Mouse (Mus musculus): ENCODE results near the gene Lhfpl2. TPM values are rescaled to one million over a fixed set of nuclear protein-coding genes. Genes with fewer than 3 reads are reported as not detected.
A peak's percentile ranks its signal among the peaks of the same experiment; 100 is the strongest.

The Lhfpl2 gene
- polyA plus RNA-seq, 1 experiment from 2014 or later = 20.0 TPM

DNA sequence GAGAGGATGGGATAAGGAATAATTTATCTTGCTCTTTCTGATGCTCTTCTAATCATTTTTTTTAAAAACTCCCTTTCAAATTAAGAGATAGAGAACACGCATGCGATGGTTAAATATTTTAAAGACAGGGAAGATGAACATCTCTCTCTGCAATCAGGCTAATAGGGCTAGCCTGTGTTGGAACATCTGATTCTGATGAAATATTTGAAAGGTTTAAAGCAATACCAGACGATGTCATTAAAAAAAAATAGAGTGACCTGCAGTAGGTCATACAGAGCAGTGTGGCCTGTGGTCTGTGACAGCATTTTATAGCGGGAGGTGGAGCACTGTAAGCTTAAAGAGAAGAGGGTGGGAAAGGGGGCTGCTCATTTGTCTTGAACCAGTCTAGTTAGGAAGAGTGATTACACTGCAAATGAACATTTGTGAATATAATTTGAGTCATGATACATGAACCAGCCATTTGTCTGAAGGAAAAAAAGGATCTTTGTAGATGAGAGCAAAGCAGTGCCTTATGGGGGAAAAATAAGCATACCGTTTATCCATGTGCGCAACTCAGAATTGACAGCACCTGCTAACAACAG, 1.1 kb downstream of the Lhfpl2 start:
- no peaks in the 10 kb centered on the region for H3K9me3 ChIP-seq
- H3K4me3 ChIP-seq = peak overlapping the region; percentile 77
- H3K27me3 ChIP-seq = peaks cover 41% of the 10 kb centered on the region
- H3K9ac ChIP-seq = no peak overlapping the region
- peak overlapping the region; percentile 100 for H3K4me2 ChIP-seq
- ATAC-seq (ENCODE audit: low FRiP score, low read depth) = no peak
- no peak overlapping the region for H3K27ac ChIP-seq (replicated peaks)
- H3K4me1 ChIP-seq (replicated peaks) = peaks cover 29% of the 10 kb centered on the region
- WGBS = 35% methylated on average over 6 of the region's 6 CpGs
- H3K36me3 ChIP-seq = no peaks in the 10 kb centered on the region

DNA sequence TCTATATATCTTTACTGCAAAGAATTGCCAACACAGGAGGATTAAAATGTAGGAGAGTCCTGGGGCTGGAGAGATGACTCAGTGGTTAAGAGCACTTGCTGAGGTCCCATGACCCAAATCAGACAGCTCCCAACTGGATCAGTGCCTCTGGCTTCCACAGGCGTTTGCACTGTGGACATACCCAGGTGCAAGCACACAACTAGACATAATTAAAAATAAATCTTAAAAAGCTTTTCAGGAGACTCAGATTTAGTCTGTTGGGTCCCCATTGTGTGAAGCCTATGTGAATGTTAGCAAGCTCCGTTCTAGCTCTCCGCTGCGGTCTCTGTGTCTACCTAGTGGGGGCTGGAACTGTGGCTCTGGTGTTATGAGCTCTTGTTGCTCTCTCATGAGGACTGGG, 1.8 kb downstream of the Lhfpl2 start:
- no peak overlapping the region for H3K9ac ChIP-seq
- H3K4me1 ChIP-seq (replicated peaks) = peaks cover 29% of the 10 kb centered on the region
- no peak for ATAC-seq (ENCODE audit: low FRiP score, low read depth)
- peak overlapping the region; percentile 100; the same call in 1 of the 2 replicates for H3K4me2 ChIP-seq
- H3K4me3 ChIP-seq = no peak overlapping the region
- peaks cover 43% of the 10 kb centered on the region for H3K27me3 ChIP-seq
- H3K36me3 ChIP-seq = no peaks in the 10 kb centered on the region
- no peaks in the 10 kb centered on the region for H3K9me3 ChIP-seq
- WGBS = 90% methylated on average over 4 of the region's 4 CpGs
- no peak overlapping the region for H3K27ac ChIP-seq (replicated peaks)

DNA sequence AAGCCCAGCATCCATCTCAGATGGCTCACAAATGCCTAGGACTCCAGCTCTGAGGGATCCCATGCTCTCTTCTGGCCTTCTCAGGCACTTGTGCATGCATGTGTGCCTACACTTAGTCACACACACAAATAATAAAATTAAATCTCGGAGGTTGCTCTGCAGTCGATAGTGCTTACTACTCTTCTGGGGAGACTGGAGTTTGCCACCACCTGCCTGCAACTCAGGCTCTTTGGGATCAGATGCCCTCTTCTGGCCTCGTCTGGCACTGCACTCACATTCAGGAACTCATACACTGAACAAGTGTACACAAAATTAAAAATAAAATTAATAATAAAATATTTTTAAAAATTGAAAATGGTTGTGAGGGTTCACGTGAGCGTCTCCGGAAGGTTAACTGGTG, 2.2 kb downstream of the Lhfpl2 start:
- Histone ChIP-seq H3K4me1 (replicated peaks) (peaks cover 29% of the 10 kb centered on the region), H3K36me3 (no peaks in the 10 kb centered on the region), H3K4me3 (no peak overlapping the region), H3K9ac (no peak overlapping the region), H3K4me2 (no peak overlapping the region), H3K27ac (replicated peaks) (no peak overlapping the region), H3K27me3 (peaks cover 43% of the 10 kb centered on the region), H3K9me3 (no peaks in the 10 kb centered on the region)
- WGBS = 79% methylated on average over 6 of the region's 6 CpGs
- no peak for ATAC-seq (ENCODE audit: low FRiP score, low read depth)

DNA sequence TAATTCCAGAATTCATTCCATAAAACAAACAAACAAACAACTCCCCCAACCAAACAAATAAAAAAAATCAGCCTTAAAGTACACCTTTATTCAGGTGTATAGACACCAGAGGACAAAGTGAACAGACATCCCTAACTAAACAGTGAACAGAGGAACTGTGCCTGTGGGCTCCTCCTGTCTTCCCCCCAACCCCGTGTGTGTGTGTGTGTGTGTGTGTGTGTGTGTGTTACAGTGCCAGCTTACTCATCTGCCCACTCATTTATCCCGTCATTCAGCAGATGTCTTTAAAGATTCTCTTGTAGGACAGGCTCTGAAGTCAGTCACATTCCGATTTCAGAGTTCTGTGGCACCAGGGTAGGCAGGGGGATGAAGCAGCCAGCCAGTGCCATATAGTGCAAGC, 2.9 kb downstream of the Lhfpl2 start:
- Histone ChIP-seq H3K36me3 (no peaks in the 10 kb centered on the region), H3K4me3 (no peak overlapping the region), H3K27me3 (peaks cover 46% of the 10 kb centered on the region), H3K4me2 (no peak overlapping the region), H3K27ac (replicated peaks) (no peak overlapping the region), H3K4me1 (replicated peaks) (peaks cover 32% of the 10 kb centered on the region), H3K9me3 (no peaks in the 10 kb centered on the region), H3K9ac (no peak overlapping the region)
- WGBS = 87% methylated on average over 3 of the region's 3 CpGs
- ATAC-seq (ENCODE audit: low FRiP score, low read depth) = no peak

DNA sequence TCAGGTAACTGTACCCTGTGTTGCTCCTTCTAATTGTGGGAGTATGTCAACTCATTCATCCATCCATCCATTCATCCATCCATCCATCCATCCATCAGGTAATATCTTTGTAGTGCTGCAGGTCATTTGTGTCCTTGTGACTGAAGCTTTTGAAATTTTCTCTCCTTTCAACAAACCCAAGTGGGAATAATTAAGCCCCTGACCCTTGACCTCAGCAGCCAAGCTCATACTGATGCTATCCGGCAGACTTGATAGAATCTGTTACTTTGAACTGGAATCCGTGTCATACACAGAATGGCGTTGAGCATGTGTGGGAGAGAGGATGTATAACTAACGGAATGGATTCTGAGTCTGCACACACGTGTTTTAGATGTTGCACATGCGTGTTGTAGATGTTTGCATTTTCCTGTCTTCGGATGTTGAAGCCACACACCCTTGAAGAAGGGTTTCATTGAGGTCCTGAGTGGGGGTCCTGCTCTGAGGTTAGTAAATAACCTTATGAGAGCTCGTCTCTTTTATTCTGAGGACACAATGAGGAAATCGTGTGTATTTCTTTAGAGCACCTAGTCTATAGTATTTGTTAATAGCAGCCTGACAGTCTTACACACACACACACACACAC, 3.8 kb downstream of the Lhfpl2 start:
- Histone ChIP-seq H3K9me3 (no peaks in the 10 kb centered on the region), H3K4me3 (no peak overlapping the region), H3K27me3 (peaks cover 46% of the 10 kb centered on the region), H3K4me2 (no peak overlapping the region), H3K36me3 (no peaks in the 10 kb centered on the region), H3K4me1 (replicated peaks) (peaks cover 32% of the 10 kb centered on the region), H3K27ac (replicated peaks) (no peak overlapping the region), H3K9ac (no peak overlapping the region)
- 62% methylated on average over 9 of the region's 9 CpGs for WGBS
- no peak for ATAC-seq (ENCODE audit: low FRiP score, low read depth)

DNA sequence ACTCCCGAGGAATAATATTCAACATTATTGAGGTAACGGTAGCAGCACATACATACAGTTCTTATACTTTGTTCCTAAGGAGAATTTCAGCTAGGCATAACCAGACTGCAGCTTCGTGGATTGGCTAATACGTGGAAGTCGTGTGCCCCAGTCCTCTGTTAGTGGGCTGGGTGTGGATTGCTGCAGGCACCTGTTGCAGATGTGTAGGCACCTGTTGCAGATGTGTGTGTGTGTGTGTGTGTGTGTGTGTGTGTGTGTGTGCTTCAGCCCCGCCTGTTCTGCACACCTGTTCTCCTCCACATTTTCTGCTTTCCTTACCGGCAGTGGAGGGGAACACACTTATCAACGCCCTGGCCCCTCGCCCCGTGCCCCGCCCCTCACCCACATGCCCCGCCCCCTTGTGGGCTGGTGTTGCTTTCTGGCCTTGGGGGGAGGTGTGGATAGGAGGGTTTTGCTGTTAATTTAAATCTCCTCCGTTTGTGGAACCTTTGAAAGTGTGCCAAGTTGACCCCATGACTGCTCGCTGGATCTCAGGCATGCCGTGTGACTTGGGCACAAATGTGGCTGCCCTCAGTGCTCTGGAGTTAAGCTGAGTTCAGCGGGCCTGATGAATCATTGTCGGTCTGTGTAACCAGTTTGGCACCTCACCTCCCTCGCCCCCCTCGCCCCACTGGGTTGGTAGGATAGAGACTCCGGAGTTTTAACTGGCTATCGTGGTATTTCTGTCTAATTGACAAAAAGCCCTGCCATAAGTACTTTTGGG, 4.9 kb downstream of the Lhfpl2 start:
- WGBS = 20% methylated on average over 21 of the region's 21 CpGs
- H3K4me2 ChIP-seq = peak overlapping the region; percentile 33

DNA sequence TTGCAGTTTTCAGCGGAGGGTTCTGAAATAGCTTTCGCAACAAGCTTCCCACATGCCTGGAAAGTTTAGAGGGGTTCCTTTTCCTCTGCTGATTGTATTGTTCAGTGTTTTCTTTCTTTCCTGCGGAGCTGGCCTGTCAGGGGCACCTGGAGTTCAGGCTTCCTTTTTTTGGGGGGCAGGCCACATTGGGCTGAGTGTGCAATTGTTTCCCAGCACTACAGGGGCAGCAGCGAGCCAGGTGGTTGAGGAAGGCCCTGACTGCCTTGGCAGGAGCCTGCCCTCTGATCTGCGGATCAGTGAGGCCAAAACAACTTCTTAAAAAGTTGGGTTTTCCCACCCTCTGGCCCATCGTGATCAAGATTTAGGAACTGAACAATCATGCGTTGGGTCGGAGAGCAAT, 5.6 kb downstream of the Lhfpl2 start:
- 44% methylated on average over 8 of the region's 8 CpGs for WGBS
- Histone ChIP-seq H3K4me1 (replicated peaks) (peaks cover 22% of the 10 kb centered on the region), H3K4me3 (no peak overlapping the region), H3K9ac (no peak overlapping the region), H3K27me3 (peaks cover 52% of the 10 kb centered on the region), H3K9me3 (no peaks in the 10 kb centered on the region), H3K27ac (replicated peaks) (no peak overlapping the region), H3K36me3 (no peaks in the 10 kb centered on the region), H3K4me2 (peak overlapping the region; percentile 33; the same call in 1 of the 2 replicates)
- no peak for ATAC-seq (ENCODE audit: low FRiP score, low read depth)

More for the DNA sequence above, 4.9 kb downstream of the Lhfpl2 start:
- no peak overlapping the region for H3K27ac ChIP-seq (replicated peaks)
- H3K36me3 ChIP-seq = no peaks in the 10 kb centered on the region
- H3K4me3 ChIP-seq = no peak overlapping the region
- H3K4me1 ChIP-seq (replicated peaks) = peaks cover 26% of the 10 kb centered on the region
- ATAC-seq (ENCODE audit: low FRiP score, low read depth) = no peak
- peaks cover 46% of the 10 kb centered on the region for H3K27me3 ChIP-seq
- no peaks in the 10 kb centered on the region for H3K9me3 ChIP-seq
- H3K9ac ChIP-seq = no peak overlapping the region

DNA sequence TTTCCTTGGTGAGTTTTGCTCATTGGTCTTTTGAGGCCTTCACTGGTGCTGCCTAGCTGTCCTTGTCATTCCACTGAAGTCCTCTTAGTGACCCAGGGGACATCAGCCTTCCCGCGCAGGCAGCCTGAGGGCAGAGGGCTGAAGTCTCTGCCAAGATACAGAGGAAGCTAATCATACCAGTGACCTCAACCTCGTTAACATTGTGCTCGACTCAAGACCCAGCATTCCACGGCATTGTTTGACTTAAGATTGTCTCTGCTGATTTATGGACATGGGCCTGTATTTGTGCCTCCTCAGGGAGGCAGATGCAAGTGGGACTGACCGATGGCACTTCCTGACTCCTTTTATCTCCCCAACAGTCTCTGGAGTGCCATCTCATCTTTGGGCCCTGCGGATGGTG, 7.0 kb downstream of the Lhfpl2 start:
- no peak for ATAC-seq (ENCODE audit: low FRiP score, low read depth)
- H3K36me3 ChIP-seq = no peaks in the 10 kb centered on the region
- WGBS = 25% methylated on average over 7 of the region's 7 CpGs
- no peak overlapping the region for H3K27ac ChIP-seq (replicated peaks)
- no peak overlapping the region for H3K9ac ChIP-seq
- H3K4me2 ChIP-seq = no peak overlapping the region
- H3K4me3 ChIP-seq = no peak overlapping the region
- H3K9me3 ChIP-seq = no peaks in the 10 kb centered on the region
- peaks cover 48% of the 10 kb centered on the region for H3K27me3 ChIP-seq
- H3K4me1 ChIP-seq (replicated peaks) = peaks cover 13% of the 10 kb centered on the region; the same call in 1 of the 2 replicates

DNA sequence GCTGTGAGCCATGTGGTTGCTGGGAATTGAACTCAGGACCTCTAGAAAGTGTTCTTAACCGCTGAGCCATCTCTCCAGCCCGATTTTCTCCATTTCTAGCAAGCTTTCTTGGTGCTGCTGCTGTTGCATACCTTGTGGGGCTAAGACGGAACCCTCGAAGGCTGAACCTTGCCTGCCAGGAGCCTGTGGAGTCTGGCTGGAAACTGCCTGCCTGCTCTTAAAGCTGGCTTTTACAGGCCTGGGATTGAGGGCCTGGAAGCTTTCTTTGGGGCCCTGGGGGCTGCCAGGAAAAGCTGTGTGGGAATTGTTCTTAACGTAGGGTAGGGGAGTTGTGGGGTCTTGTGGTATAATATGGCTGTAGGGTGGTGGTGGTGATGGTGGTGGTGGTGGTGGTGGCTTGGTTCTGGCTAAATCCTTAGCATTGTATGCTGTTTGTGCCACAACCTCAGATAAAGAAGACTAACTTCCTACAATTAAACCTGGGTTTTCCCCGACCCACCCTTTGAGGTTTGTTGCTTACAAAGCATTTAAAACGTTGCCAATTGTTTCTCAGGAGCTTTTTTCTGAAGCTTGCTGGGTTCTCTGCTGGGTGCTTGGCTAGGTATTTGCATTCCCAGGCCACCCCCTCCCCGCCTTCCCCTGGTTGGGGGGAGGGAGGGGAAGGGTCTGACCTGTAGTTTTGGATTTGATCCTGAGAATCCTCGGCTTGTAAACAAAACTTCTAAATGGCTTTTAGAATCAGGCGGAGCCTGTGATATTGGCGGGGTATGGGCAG, 7.9 kb downstream of the Lhfpl2 start:
- H3K9me3 ChIP-seq = no peaks in the 10 kb centered on the region
- ATAC-seq (ENCODE audit: low FRiP score, low read depth) = no peak
- H3K36me3 ChIP-seq = no peaks in the 10 kb centered on the region
- 29% methylated on average over 11 of the region's 11 CpGs for WGBS
- H3K4me2 ChIP-seq = no peak overlapping the region
- H3K4me1 ChIP-seq (replicated peaks) = peaks cover 13% of the 10 kb centered on the region; the same call in 1 of the 2 replicates
- H3K9ac ChIP-seq = no peak overlapping the region
- peak overlapping the region; percentile 30; the same call in 1 of the 2 replicates for H3K27ac ChIP-seq (replicated peaks)
- H3K4me3 ChIP-seq = no peak overlapping the region
- peaks cover 42% of the 10 kb centered on the region for H3K27me3 ChIP-seq

DNA sequence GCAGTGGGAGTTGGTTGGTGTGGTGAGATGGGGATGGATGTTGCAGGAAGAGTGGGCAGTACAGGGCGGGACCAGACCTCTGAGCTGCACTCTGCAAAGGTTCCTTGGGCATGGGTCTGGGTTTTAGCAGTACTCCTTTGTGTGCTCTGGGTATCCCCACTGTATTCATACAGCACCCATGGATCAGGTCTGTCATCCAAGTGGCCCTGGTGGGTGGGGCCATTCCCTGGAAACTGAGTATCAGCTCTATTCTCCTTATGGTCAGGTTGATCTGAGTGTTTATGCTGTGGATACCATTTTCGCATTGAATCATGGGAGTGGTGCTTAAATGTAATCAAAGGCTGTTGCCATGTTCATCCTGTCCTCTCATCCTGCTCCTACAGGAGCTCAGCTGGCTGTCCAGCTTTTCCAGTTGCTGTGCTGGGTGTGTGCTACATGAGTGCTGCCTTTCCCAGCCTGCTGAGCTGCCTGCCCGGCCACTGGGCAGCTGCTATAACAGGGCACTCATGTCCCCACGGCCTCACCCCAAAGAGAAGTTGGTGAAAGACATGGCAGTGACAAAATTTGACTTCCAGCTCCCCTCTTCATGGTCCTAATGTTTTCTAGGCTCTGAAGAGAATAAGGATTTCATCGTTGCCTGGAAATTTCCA, 9.2 kb downstream of the Lhfpl2 start:
- Histone ChIP-seq H3K4me3 (no peak overlapping the region), H3K27ac (replicated peaks) (no peak overlapping the region), H3K4me2 (no peak overlapping the region), H3K27me3 (peaks cover 49% of the 10 kb centered on the region), H3K9ac (no peak overlapping the region), H3K4me1 (replicated peaks) (peaks cover 13% of the 10 kb centered on the region; the same call in 1 of the 2 replicates), H3K36me3 (no peaks in the 10 kb centered on the region), H3K9me3 (no peaks in the 10 kb centered on the region)
- ATAC-seq (ENCODE audit: low FRiP score, low read depth) = no peak
- WGBS = 95% methylated on average over 5 of the region's 5 CpGs

DNA sequence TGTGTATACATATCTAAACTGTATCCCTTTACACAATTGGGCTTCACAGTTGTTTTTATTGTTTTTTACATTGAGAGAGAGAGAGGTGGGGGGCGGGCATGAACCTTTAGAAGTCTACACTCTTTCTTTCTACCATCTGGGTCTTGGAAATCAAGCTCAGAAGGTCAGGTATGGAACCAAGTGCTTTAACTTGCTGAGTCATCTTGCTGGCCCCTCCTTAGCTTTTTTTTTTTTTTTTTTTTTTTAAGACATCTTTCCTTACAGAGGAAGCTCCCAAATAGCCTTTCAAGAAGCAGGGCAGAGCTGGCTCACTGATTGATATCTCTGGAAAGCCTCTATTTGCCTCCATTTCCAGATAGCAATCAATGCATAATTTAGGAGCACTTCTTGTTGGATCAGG, 10.7 kb downstream of the Lhfpl2 start:
- Histone ChIP-seq H3K9ac (no peak overlapping the region), H3K36me3 (no peaks in the 10 kb centered on the region), H3K27me3 (peaks cover 43% of the 10 kb centered on the region), H3K9me3 (no peaks in the 10 kb centered on the region), H3K27ac (replicated peaks) (no peak overlapping the region), H3K4me2 (no peak overlapping the region), H3K4me1 (replicated peaks) (peaks cover 8% of the 10 kb centered on the region; the same call in 1 of the 2 replicates), H3K4me3 (no peak overlapping the region)
- WGBS = 91% methylated on average over 1 of the region's 1 CpGs
- ATAC-seq (ENCODE audit: low FRiP score, low read depth) = no peak

All from hindbrain, embryonic 15.5 days (tissue).